Mouse (Mus musculus): ENCODE measurements around the gene Shank2. TPM values are rescaled to one million over a fixed set of nuclear protein-coding genes. Genes with fewer than 3 reads are reported as not detected.

Gene Shank2
- polyA plus RNA-seq, 2 experiments: 0.59 to 0.89 TPM

DNA sequence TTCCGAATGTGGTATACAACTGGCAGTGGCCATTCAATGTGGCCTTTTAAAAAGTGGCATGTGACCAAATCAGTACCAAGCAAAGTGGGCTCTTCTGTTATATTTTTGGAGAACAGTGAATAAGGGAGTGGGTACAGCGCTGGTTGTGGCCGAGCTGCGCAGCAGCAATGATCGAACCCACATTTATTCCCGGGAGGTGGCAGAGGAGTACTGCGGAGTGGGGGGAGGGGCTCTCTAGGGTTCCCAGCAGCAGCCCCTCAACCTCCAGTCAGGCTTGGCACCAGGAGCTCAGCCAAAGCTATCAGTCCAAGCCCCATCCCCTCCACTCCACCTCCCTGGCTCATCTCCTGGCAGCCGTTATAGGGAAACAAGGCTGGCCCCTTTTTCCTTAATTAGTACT lies 37.0 kb downstream of the Shank2 start:
- ATAC-seq (ENCODE audit: low FRiP score, low read depth): no peak
- H3K27me3 ChIP-seq (ENCODE audit: control insufficient read depth, insufficient read depth, low read length): no peaks in the 10 kb centered on the region
- H3K27ac ChIP-seq (replicated peaks; ENCODE audit: low read depth, low read length): no peak overlapping the region
- no peaks in the 10 kb centered on the region for H3K4me1 ChIP-seq (ENCODE audit: control insufficient read depth, insufficient read depth, low read length)
- TF ChIP-seq POLR2A (IDR thresholded peaks at IDR 0.05; ENCODE audit: borderline replicate concordance, extremely low read depth, insufficient read depth, insufficient read length): no peak
- WGBS: 63% methylated on average over 8 of the region's 8 CpGs
- H3K9me3 ChIP-seq (ENCODE audit: control insufficient read depth, low read length): no peaks in the 10 kb centered on the region
- DNase-seq (ENCODE audit: low spot score): no peak
- H3K9ac ChIP-seq (ENCODE audit: low read depth, low read length, severe bottlenecking): no peak overlapping the region
- no peaks in the 10 kb centered on the region for H3K36me3 ChIP-seq (ENCODE audit: control insufficient read depth, insufficient read depth, low read length)
- H3K4me2 ChIP-seq (replicated peaks; ENCODE audit: low read depth, low read length, severe bottlenecking): no peak overlapping the region
- H3K4me3 ChIP-seq (replicated peaks; ENCODE audit: low read length): no peak overlapping the region

DNA sequence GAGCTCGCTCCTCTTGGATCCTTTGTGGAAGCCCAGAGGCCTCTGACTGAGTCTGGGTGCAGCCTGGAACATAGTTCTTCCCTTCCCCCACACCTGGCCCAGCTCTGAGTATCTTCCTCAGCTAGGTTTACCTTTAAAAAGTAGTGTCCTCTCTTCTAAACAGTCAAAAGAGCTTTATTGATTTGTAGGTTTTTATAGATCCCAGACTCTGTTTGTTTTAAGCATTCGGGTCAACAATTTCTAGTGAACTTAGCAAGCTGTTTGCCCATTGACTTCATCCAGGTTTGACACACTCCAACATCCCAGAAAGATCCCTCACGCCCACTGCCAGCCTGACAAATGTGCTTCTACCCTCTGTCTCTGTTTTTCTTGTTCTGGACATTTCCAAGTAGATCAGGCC lies 38.6 kb downstream of the Shank2 start:
- 67% methylated on average over 3 of the region's 3 CpGs for WGBS

DNA sequence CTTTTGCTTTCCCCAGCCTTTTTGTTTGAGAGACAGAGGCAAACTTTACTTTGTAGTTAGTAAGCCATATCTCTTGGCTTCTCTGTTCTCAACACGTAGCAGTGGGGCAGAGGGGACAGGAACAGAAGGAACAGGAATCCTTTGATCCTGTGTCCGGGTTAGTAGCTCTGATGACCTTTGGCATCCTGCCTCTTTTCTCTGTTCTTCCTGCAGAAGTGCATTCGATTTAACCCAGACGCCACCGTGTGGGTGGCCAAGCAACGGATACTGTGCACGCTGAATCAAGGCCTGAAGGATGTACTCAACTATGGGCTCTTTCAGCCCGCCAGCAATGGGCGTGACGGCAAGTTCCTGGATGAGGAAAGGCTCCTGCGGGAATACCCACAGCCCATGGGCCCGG lies 50.3 kb downstream of the Shank2 start:
- no peak overlapping the region for H3K9ac ChIP-seq (ENCODE audit: low read depth, low read length, severe bottlenecking)
- H3K4me1 ChIP-seq (ENCODE audit: control insufficient read depth, insufficient read depth, low read length): peaks cover 3% of the 10 kb centered on the region; the same call in 1 of the 2 replicates
- H3K9me3 ChIP-seq (ENCODE audit: control insufficient read depth, low read length): no peaks in the 10 kb centered on the region
- peak; percentile 16 for DNase-seq (ENCODE audit: low spot score)
- H3K27me3 ChIP-seq (ENCODE audit: control insufficient read depth, insufficient read depth, low read length): no peaks in the 10 kb centered on the region
- H3K4me3 ChIP-seq (replicated peaks; ENCODE audit: low read length): no peak overlapping the region
- 4% methylated on average over 12 of the region's 12 CpGs for WGBS
- H3K36me3 ChIP-seq (ENCODE audit: control insufficient read depth, insufficient read depth, low read length): no peaks in the 10 kb centered on the region
- no peak overlapping the region for H3K27ac ChIP-seq (replicated peaks; ENCODE audit: low read depth, low read length)
- ATAC-seq (ENCODE audit: low FRiP score, low read depth): no peak
- no peak for TF ChIP-seq POLR2A (IDR thresholded peaks at IDR 0.05; ENCODE audit: borderline replicate concordance, extremely low read depth, insufficient read depth, insufficient read length)
- no peak overlapping the region for H3K4me2 ChIP-seq (replicated peaks; ENCODE audit: low read depth, low read length, severe bottlenecking)

More for the DNA sequence above, 38.6 kb downstream of the Shank2 start:
- Histone ChIP-seq H3K9ac (ENCODE audit: low read depth, low read length, severe bottlenecking) (no peak overlapping the region), H3K27ac (replicated peaks; ENCODE audit: low read depth, low read length) (no peak overlapping the region), H3K4me3 (replicated peaks; ENCODE audit: low read length) (no peak overlapping the region), H3K36me3 (ENCODE audit: control insufficient read depth, insufficient read depth, low read length) (no peaks in the 10 kb centered on the region), H3K27me3 (ENCODE audit: control insufficient read depth, insufficient read depth, low read length) (no peaks in the 10 kb centered on the region), H3K4me2 (replicated peaks; ENCODE audit: low read depth, low read length, severe bottlenecking) (no peak overlapping the region), H3K4me1 (ENCODE audit: control insufficient read depth, insufficient read depth, low read length) (no peaks in the 10 kb centered on the region), H3K9me3 (ENCODE audit: control insufficient read depth, low read length) (no peaks in the 10 kb centered on the region)
- ATAC-seq (ENCODE audit: low FRiP score, low read depth) (no peak), DNase-seq (ENCODE audit: low spot score) (no peak)
- TF ChIP-seq POLR2A (IDR thresholded peaks at IDR 0.05; ENCODE audit: borderline replicate concordance, extremely low read depth, insufficient read depth, insufficient read length): no peak

DNA sequence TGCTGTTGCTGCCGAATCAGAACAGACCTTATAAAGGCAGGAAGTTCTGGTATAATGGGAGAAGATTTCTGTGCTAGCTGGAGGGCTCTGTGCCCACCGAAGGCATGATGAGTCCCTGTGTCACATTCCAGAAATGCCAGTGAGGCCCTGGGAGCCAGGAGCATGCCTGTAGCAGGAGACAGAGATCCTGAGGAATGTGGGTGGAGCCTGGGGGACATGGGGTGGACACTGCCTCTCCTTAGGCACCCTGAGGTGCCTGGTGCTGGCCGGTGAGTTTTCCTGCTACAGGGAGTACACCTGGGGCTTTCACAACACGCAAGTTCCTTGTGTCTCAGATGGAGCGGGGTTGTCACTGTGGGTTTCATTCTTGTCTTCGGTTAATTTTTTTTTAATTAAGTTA lies 53.5 kb downstream of the Shank2 start:
- 57% methylated on average over 6 of the region's 6 CpGs for WGBS
- DNase-seq (ENCODE audit: low spot score) (no peak), ATAC-seq (ENCODE audit: low FRiP score, low read depth) (no peak)
- TF ChIP-seq POLR2A (IDR thresholded peaks at IDR 0.05; ENCODE audit: borderline replicate concordance, extremely low read depth, insufficient read depth, insufficient read length): no peak
- Histone ChIP-seq H3K27me3 (ENCODE audit: control insufficient read depth, insufficient read depth, low read length) (no peaks in the 10 kb centered on the region), H3K27ac (replicated peaks; ENCODE audit: low read depth, low read length) (no peak overlapping the region), H3K4me3 (replicated peaks; ENCODE audit: low read length) (no peak overlapping the region), H3K4me1 (ENCODE audit: control insufficient read depth, insufficient read depth, low read length) (peaks cover 3% of the 10 kb centered on the region; the same call in 1 of the 2 replicates), H3K9ac (ENCODE audit: low read depth, low read length, severe bottlenecking) (no peak overlapping the region), H3K36me3 (ENCODE audit: control insufficient read depth, insufficient read depth, low read length) (no peaks in the 10 kb centered on the region), H3K9me3 (ENCODE audit: control insufficient read depth, low read length) (no peaks in the 10 kb centered on the region), H3K4me2 (replicated peaks; ENCODE audit: low read depth, low read length, severe bottlenecking) (no peak overlapping the region)

DNA sequence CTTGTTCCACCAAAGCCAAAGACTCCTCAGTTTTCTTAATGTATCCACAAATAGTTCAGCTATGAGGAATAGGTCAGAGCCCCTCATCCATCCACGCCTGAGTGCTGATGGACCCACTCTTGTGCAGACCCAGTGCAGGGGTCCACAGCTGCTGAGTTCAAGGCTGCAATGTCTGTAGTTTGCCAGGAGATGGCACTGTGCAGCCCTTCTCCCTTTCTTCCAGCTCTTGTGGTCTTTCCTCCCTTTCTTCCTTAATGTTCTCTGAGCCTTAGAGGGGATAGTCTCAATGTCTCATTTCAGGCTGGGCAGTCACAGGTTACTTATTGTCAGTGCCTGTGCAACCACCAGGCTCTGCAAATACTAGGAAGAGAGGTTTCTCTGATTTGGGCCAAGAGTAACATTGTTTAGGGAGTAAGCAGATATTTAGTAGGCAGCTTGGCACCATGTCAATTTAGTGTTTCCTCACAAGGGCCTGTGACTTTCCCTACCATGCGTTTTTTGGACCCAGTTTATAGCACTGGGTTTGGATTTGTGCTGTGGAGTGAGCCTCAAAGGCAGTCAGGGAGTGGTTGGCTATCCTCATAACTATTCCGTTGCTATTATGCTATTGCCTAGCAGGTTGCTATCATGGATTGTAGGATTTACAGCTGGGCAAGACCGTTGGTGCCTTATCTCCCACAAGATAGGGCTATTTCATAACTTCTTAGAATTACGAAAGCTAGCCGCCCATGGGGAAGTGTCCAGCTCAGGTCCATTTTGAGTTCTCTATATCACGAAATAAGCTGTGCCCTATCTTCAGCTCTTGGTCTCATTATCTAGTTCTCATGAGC lies 54.2 kb downstream of the Shank2 start:
- DNase-seq (ENCODE audit: low spot score) (peak; percentile 31), ATAC-seq (ENCODE audit: low FRiP score, low read depth) (no peak)
- TF ChIP-seq POLR2A (IDR thresholded peaks at IDR 0.05; ENCODE audit: borderline replicate concordance, extremely low read depth, insufficient read depth, insufficient read length): no peak
- H3K4me2 ChIP-seq (replicated peaks; ENCODE audit: low read depth, low read length, severe bottlenecking): no peak overlapping the region
- H3K27ac ChIP-seq (replicated peaks; ENCODE audit: low read depth, low read length): no peak overlapping the region
- no peaks in the 10 kb centered on the region for H3K27me3 ChIP-seq (ENCODE audit: control insufficient read depth, insufficient read depth, low read length)
- peaks cover 3% of the 10 kb centered on the region; the same call in 1 of the 2 replicates for H3K4me1 ChIP-seq (ENCODE audit: control insufficient read depth, insufficient read depth, low read length)
- H3K9me3 ChIP-seq (ENCODE audit: control insufficient read depth, low read length): no peaks in the 10 kb centered on the region
- no peaks in the 10 kb centered on the region for H3K36me3 ChIP-seq (ENCODE audit: control insufficient read depth, insufficient read depth, low read length)
- H3K9ac ChIP-seq (ENCODE audit: low read depth, low read length, severe bottlenecking): no peak overlapping the region
- H3K4me3 ChIP-seq (replicated peaks; ENCODE audit: low read length): no peak overlapping the region
- 72% methylated on average over 7 of the region's 7 CpGs for WGBS

Measured in limb, embryonic 14.5 days (tissue).